Mouse (Mus musculus): ENCODE measurements around the gene Gm21119. TPM values are rescaled to one million over a fixed set of nuclear protein-coding genes. Genes with fewer than 3 reads are reported as not detected.
"Not testable (repeated sequence)": the region's sequence is repeated elsewhere in the genome, so short reads cannot be mapped to it uniquely, and the experiment has no call there.

Gm21119 gene
- total and polyA plus RNA-seq, 2 experiments from 2014 or later, result 0.11 to 0.31 TPM

DNA sequence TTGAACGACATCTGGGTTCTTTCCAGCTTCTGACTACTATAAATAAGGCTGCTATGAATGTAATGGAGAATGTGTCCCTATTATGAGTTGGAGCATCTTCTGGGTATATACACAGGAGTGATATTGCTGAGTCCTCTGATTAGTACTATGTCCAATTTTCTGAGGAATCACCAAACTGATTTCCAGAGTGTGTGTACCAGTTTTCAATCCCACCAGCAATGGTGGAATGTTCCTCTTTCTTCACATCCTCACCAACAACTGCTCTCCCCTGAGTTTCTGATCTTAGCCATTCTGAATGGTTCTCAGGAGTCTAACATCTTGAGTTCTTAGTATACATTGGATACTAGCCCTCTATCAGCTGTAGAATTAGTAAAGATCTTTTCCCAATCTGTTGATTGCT, 16.0 kb downstream of the Gm21119 start:
- H3K27ac ChIP-seq (ENCODE audit: low read depth, low read length); H3K4me3 ChIP-seq (ENCODE audit: low read depth, low read length); DNase-seq (ENCODE audit: low spot score); H3K27me3 ChIP-seq (ENCODE audit: insufficient read depth, low read length); ATAC-seq (ENCODE audit: low FRiP score); H3K36me3 ChIP-seq (ENCODE audit: insufficient read depth, low read length); H3K9ac ChIP-seq (replicated peaks; ENCODE audit: low read length, poor library complexity, severe bottlenecking); H3K4me2 ChIP-seq (ENCODE audit: low read depth, low read length, poor library complexity, severe bottlenecking); H3K9me3 ChIP-seq (ENCODE audit: low read length); H3K4me1 ChIP-seq (ENCODE audit: insufficient read depth, low read length): not testable (repeated sequence)
- 50% methylated on average over 1 of the region's 1 CpGs for WGBS

DNA sequence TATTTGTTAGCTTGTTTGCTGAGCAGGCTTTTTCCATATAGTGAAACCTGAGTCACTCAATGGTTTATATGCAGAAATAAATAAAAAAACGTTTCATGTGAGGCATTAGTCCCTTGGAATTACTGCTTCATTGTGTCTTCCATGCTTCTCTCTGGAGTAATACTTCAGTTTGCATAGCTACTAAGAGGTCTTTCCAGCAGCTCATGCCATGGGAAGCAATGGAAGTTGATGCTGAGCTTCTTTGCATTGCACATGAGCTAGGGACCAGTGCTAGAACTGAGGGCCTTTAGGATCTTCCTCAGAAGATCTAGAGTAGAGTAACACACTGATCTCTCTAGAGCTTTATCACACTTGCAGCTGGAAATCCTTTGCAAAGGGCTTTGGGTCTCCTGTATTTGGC, 23.2 kb downstream of the Gm21119 start:
- not testable (repeated sequence) for H3K9ac ChIP-seq (replicated peaks; ENCODE audit: low read length, poor library complexity, severe bottlenecking); ATAC-seq (ENCODE audit: low FRiP score); DNase-seq (ENCODE audit: low spot score); H3K4me2 ChIP-seq (ENCODE audit: low read depth, low read length, poor library complexity, severe bottlenecking); H3K36me3 ChIP-seq (ENCODE audit: insufficient read depth, low read length); H3K9me3 ChIP-seq (ENCODE audit: low read length); H3K4me3 ChIP-seq (ENCODE audit: low read depth, low read length); H3K27me3 ChIP-seq (ENCODE audit: insufficient read depth, low read length); H3K4me1 ChIP-seq (ENCODE audit: insufficient read depth, low read length); H3K27ac ChIP-seq (ENCODE audit: low read depth, low read length)
- WGBS, result no CpG with 5 or more reads among the region's 1 CpGs

DNA sequence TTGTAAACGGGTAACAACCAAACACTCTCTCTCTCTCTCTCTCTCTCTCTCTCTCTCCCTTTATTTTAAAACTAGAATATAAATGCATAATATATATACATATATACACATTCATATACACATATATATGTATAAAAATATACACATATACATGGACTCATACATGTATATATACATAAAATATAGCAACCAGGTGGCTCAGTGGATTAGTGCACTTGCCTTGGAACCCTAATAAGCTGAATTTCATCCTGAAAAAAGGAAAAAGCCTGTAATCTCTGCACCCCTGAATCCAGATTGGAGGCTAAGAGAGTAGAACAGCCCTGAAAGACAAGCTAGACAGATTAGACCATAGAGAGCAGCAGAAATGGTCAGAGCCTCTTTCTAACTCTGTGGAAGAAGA, 28.8 kb downstream of the Gm21119 start:
- H3K27ac ChIP-seq (ENCODE audit: low read depth, low read length); H3K9me3 ChIP-seq (ENCODE audit: low read length); H3K4me1 ChIP-seq (ENCODE audit: insufficient read depth, low read length); ATAC-seq (ENCODE audit: low FRiP score); H3K9ac ChIP-seq (replicated peaks; ENCODE audit: low read length, poor library complexity, severe bottlenecking); DNase-seq (ENCODE audit: low spot score); H3K4me3 ChIP-seq (ENCODE audit: low read depth, low read length); H3K4me2 ChIP-seq (ENCODE audit: low read depth, low read length, poor library complexity, severe bottlenecking); H3K27me3 ChIP-seq (ENCODE audit: insufficient read depth, low read length); H3K36me3 ChIP-seq (ENCODE audit: insufficient read depth, low read length): not testable (repeated sequence)
- WGBS, result no CpG with 5 or more reads among the region's 1 CpGs

DNA sequence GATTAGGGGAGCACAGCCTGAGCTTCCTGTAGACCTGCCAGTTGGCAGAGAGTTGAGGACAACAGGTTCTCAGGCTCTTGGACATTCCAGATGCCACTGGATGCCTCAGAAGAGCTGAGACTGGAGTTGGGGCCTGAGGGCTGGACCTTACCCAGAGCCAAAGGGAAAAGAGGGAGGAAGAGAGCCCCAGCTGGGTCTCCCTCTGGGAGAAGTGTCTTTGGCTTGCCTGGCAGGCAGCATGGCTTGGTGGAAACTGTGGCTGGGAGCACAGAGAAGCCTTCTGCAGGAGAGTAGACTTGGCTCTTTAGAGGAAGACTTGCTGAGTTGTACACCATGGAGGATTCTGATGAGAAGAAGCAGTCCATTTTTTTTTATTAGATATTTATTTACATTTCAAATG, 38.3 kb downstream of the Gm21119 start:
- not testable (repeated sequence) for H3K36me3 ChIP-seq (ENCODE audit: insufficient read depth, low read length); ATAC-seq (ENCODE audit: low FRiP score); H3K27ac ChIP-seq (ENCODE audit: low read depth, low read length); DNase-seq (ENCODE audit: low spot score); H3K4me3 ChIP-seq (ENCODE audit: low read depth, low read length); H3K9ac ChIP-seq (replicated peaks; ENCODE audit: low read length, poor library complexity, severe bottlenecking); H3K4me2 ChIP-seq (ENCODE audit: low read depth, low read length, poor library complexity, severe bottlenecking); H3K9me3 ChIP-seq (ENCODE audit: low read length); H3K27me3 ChIP-seq (ENCODE audit: insufficient read depth, low read length); H3K4me1 ChIP-seq (ENCODE audit: insufficient read depth, low read length)

DNA sequence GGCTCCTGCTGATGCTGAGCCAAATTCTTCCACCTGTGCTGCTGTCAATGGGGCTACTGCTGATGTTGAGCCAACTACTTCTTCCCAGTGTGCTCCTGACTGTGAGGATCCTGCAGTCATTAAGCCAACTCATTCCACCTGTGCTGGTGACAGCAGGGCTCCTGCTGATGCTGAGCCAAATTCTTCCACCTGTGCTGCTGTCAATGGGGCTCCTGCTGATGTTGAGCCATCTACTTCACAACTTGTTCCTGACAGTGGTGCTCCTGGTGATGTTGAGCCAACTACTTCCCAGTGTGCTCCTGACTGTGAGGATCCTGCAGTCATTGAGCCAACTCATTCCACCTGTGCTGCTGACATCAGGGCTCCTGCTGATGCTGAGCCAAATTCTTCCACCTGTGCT, 63.7 kb downstream of the Gm21119 start:
- not testable (repeated sequence) for DNase-seq (ENCODE audit: low spot score); H3K4me2 ChIP-seq (ENCODE audit: low read depth, low read length, poor library complexity, severe bottlenecking); ATAC-seq (ENCODE audit: low FRiP score)

More for the DNA sequence above, 63.7 kb downstream of the Gm21119 start:
- not testable (repeated sequence) for H3K4me1 ChIP-seq (ENCODE audit: insufficient read depth, low read length); H3K9me3 ChIP-seq (ENCODE audit: low read length); H3K27me3 ChIP-seq (ENCODE audit: insufficient read depth, low read length); H3K9ac ChIP-seq (replicated peaks; ENCODE audit: low read length, poor library complexity, severe bottlenecking); H3K36me3 ChIP-seq (ENCODE audit: insufficient read depth, low read length); H3K27ac ChIP-seq (ENCODE audit: low read depth, low read length); H3K4me3 ChIP-seq (ENCODE audit: low read depth, low read length)

All from midbrain, postnatal 0 days (tissue).